Mouse (Mus musculus): ENCODE data around the gene Frs2. TPM values are rescaled to one million over a fixed set of nuclear protein-coding genes. Genes with fewer than 3 reads are reported as not detected.

The Frs2 gene
- polyA plus RNA-seq, 1 experiment from 2014 or later: 17.4 TPM

GRCm38 (mm10) chr10:117120051-117120666 is 28.2 kb downstream of the Frs2 start:
- WGBS: 90% methylated on average over 7 of the region's 7 CpGs
- Histone ChIP-seq H3K27ac (no peak overlapping the region), H3K4me3 (no peak overlapping the region), H3K9ac (no peak overlapping the region), H3K27me3 (no peaks in the 10 kb centered on the region), H3K4me1 (peaks cover 18% of the 10 kb centered on the region; the same call in 1 of the 2 replicates), H3K4me2 (no peak overlapping the region), H3K36me3 (no peaks in the 10 kb centered on the region), H3K9me3 (no peaks in the 10 kb centered on the region)
- ATAC-seq (ENCODE audit: borderline replicate concordance, extremely low read depth, low FRiP score, low TSS enrichment): no peak

DNA sequence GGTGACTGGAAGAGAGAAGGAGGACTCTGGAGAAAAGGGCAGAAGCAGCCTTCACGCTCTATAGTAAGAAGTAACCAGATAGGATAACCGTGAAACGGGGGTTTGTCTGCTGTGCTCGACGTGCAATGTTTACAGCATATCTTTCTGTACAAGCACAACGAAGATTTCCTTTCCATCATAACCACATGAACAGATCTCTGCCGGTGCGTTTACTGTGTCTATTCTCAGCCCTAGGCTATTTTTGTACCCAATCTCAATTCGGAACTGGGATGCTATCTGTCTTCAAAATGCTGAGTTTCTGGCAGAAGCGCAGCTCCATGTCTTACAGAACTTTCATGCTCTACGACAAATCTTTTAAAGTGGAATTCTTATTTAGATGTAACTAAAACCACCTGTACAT is 28.8 kb downstream of the Frs2 start:
- Histone ChIP-seq H3K4me2 (no peak overlapping the region), H3K4me1 (peaks cover 22% of the 10 kb centered on the region), H3K9me3 (no peaks in the 10 kb centered on the region), H3K27me3 (no peaks in the 10 kb centered on the region), H3K36me3 (no peaks in the 10 kb centered on the region), H3K4me3 (no peak overlapping the region), H3K9ac (no peak overlapping the region), H3K27ac (no peak overlapping the region)
- WGBS: 60% methylated on average over 11 of the region's 11 CpGs
- ATAC-seq (ENCODE audit: borderline replicate concordance, extremely low read depth, low FRiP score, low TSS enrichment): no peak

GRCm38 (mm10) chr10:117118421-117118831 is 29.9 kb downstream of the Frs2 start:
- H3K9ac ChIP-seq: no peak overlapping the region
- H3K4me1 ChIP-seq: peaks cover 26% of the 10 kb centered on the region
- H3K27ac ChIP-seq: no peak overlapping the region
- 39% methylated on average over 7 of the region's 7 CpGs for WGBS
- no peaks in the 10 kb centered on the region for H3K36me3 ChIP-seq
- no peak overlapping the region for H3K4me2 ChIP-seq
- H3K4me3 ChIP-seq: no peak overlapping the region
- no peaks in the 10 kb centered on the region for H3K9me3 ChIP-seq
- ATAC-seq (ENCODE audit: borderline replicate concordance, extremely low read depth, low FRiP score, low TSS enrichment): no peak
- no peaks in the 10 kb centered on the region for H3K27me3 ChIP-seq

GRCm38 (mm10) chr10:117115652-117116051 is 32.7 kb downstream of the Frs2 start:
- H3K4me1 ChIP-seq: peaks cover 35% of the 10 kb centered on the region
- no peak overlapping the region for H3K27ac ChIP-seq
- H3K36me3 ChIP-seq: no peaks in the 10 kb centered on the region
- H3K4me2 ChIP-seq: no peak overlapping the region
- WGBS: 44% methylated on average over 3 of the region's 3 CpGs
- H3K4me3 ChIP-seq: no peak overlapping the region
- ATAC-seq (ENCODE audit: borderline replicate concordance, extremely low read depth, low FRiP score, low TSS enrichment): no peak
- no peak overlapping the region for H3K9ac ChIP-seq
- H3K27me3 ChIP-seq: no peaks in the 10 kb centered on the region
- H3K9me3 ChIP-seq: no peaks in the 10 kb centered on the region

DNA sequence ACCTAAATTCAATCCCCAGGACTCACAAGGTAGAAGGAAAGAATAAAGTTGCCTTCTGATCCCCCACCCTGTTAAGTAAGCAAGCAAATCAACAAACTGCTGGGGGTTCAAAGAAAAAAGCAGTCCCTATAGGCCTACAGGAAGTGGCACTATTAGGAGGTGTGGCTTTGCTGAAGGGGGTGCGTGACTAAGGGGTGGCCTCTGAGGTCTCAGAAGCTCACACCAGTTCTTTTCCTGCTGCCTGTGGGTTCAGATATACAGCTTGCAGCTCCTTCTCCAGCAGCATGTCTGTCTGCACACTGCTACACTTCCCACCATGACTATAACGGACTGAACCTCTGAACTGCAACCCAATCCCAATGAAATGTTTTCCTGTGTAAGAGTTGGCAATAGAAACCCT is 35.8 kb downstream of the Frs2 start:
- ATAC-seq (ENCODE audit: borderline replicate concordance, extremely low read depth, low FRiP score, low TSS enrichment): no peak
- peaks cover 34% of the 10 kb centered on the region for H3K4me1 ChIP-seq
- H3K36me3 ChIP-seq: no peaks in the 10 kb centered on the region
- H3K4me2 ChIP-seq: no peak overlapping the region
- no peaks in the 10 kb centered on the region for H3K27me3 ChIP-seq
- WGBS: 43% methylated on average over 2 of the region's 2 CpGs
- H3K9me3 ChIP-seq: no peaks in the 10 kb centered on the region
- no peak overlapping the region for H3K4me3 ChIP-seq
- no peak overlapping the region for H3K9ac ChIP-seq
- no peak overlapping the region for H3K27ac ChIP-seq

DNA sequence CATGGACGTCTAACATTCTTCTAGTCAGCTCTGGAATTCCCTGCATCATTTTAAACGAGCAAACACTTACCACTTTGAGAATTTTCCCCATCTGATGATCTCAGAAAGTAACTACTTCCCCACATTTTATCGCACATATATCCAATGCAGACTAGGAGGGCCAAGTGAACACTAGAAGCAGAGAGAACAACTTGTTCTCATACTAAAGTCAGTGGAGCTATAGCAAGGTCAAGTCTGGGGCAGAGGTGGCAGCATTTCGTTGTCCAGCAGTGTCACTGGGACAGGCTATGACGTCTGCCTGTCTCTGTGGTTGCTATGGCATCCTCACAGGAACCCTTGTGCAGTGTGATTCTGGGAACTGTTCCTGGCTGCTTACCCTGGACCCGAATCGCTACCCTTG is 36.9 kb downstream of the Frs2 start:
- peaks cover 41% of the 10 kb centered on the region for H3K4me1 ChIP-seq
- no peak overlapping the region for H3K9ac ChIP-seq
- H3K4me2 ChIP-seq: no peak overlapping the region
- H3K9me3 ChIP-seq: no peaks in the 10 kb centered on the region
- H3K27ac ChIP-seq: no peak overlapping the region
- H3K27me3 ChIP-seq: no peaks in the 10 kb centered on the region
- no peaks in the 10 kb centered on the region for H3K36me3 ChIP-seq
- H3K4me3 ChIP-seq: no peak overlapping the region
- 53% methylated on average over 7 of the region's 7 CpGs for WGBS
- ATAC-seq (ENCODE audit: borderline replicate concordance, extremely low read depth, low FRiP score, low TSS enrichment): no peak

- H3K4me1 ChIP-seq: peaks cover 41% of the 10 kb centered on the region
- ATAC-seq (ENCODE audit: borderline replicate concordance, extremely low read depth, low FRiP score, low TSS enrichment): no peak
- H3K36me3 ChIP-seq: no peaks in the 10 kb centered on the region
- no peaks in the 10 kb centered on the region for H3K27me3 ChIP-seq
- 47% methylated on average over 3 of the region's 3 CpGs for WGBS
- no peak overlapping the region for H3K4me3 ChIP-seq
- H3K9ac ChIP-seq: no peak overlapping the region
- H3K9me3 ChIP-seq: no peaks in the 10 kb centered on the region
- H3K27ac ChIP-seq: 0 out of 2 replicates have a peak overlapping the region, but pooled peaks have one; percentile 27
- no peak overlapping the region for H3K4me2 ChIP-seq
These were observed 38.1 kb downstream of the Frs2 start for GRCm38 (mm10) chr10:117110271-117110670.

GRCm38 (mm10) chr10:117106686-117107085 is 41.6 kb downstream of the Frs2 start:
- ATAC-seq (ENCODE audit: borderline replicate concordance, extremely low read depth, low FRiP score, low TSS enrichment): no peak
- Histone ChIP-seq H3K4me1 (peaks cover 36% of the 10 kb centered on the region), H3K4me2 (no peak overlapping the region), H3K27ac (no peak overlapping the region), H3K36me3 (no peaks in the 10 kb centered on the region), H3K27me3 (no peaks in the 10 kb centered on the region), H3K9ac (no peak overlapping the region), H3K4me3 (no peak overlapping the region), H3K9me3 (no peaks in the 10 kb centered on the region)
- WGBS: 10% methylated on average over 3 of the region's 3 CpGs

DNA sequence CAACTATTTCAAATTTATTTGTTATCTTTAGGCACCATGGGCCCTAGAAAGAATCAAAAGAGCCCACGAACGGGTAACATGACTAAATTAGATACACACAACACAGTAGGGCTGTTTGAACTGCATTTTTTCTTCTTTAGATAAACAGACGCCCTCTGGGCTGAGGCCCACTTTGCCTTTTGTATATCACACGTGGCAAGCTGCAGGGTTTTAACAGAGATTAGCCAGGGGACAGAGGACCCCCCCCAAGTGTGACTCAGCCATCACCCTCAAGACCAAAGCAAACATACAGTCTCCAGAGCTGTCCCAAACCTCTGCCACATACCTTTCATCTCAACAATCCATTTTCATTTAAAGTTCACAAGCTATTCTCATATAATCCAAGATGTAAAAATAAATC is 42.1 kb downstream of the Frs2 start:
- H3K4me1 ChIP-seq: peaks cover 36% of the 10 kb centered on the region
- 6% methylated on average over 4 of the region's 4 CpGs for WGBS
- H3K9ac ChIP-seq: no peak overlapping the region
- no peaks in the 10 kb centered on the region for H3K36me3 ChIP-seq
- H3K9me3 ChIP-seq: no peaks in the 10 kb centered on the region
- no peak overlapping the region for H3K4me3 ChIP-seq
- H3K27me3 ChIP-seq: no peaks in the 10 kb centered on the region
- H3K4me2 ChIP-seq: no peak overlapping the region
- ATAC-seq (ENCODE audit: borderline replicate concordance, extremely low read depth, low FRiP score, low TSS enrichment): peak; percentile 58; the same call in 1 of the 2 replicates
- H3K27ac ChIP-seq: no peak overlapping the region; the same call in 1 of the 2 replicates

DNA sequence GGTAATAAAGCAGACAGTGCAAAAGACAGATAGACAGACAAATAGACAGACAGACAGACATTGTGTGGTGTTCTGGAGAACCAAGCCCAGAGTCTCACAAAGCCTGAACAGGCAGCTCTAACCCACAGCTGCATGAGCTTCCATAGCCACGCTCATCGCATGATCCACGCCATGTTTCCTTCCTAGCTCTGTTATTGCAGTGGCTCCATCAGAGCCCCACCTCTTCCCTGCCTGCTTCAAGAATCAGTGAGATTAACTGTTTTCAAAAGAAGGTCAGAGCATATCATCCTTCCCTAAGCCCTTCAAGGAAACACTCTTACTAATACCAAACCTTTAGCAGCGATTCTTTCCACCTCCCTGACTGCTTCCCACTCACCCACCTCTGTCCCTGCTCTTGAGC is 43.3 kb downstream of the Frs2 start:
- Histone ChIP-seq H3K27ac (no peak overlapping the region), H3K9me3 (no peaks in the 10 kb centered on the region), H3K9ac (no peak overlapping the region), H3K4me2 (no peak overlapping the region), H3K4me3 (no peak overlapping the region), H3K36me3 (no peaks in the 10 kb centered on the region), H3K4me1 (peaks cover 33% of the 10 kb centered on the region), H3K27me3 (no peaks in the 10 kb centered on the region)
- ATAC-seq (ENCODE audit: borderline replicate concordance, extremely low read depth, low FRiP score, low TSS enrichment): no peak
- WGBS: 46% methylated on average over 4 of the region's 4 CpGs

DNA sequence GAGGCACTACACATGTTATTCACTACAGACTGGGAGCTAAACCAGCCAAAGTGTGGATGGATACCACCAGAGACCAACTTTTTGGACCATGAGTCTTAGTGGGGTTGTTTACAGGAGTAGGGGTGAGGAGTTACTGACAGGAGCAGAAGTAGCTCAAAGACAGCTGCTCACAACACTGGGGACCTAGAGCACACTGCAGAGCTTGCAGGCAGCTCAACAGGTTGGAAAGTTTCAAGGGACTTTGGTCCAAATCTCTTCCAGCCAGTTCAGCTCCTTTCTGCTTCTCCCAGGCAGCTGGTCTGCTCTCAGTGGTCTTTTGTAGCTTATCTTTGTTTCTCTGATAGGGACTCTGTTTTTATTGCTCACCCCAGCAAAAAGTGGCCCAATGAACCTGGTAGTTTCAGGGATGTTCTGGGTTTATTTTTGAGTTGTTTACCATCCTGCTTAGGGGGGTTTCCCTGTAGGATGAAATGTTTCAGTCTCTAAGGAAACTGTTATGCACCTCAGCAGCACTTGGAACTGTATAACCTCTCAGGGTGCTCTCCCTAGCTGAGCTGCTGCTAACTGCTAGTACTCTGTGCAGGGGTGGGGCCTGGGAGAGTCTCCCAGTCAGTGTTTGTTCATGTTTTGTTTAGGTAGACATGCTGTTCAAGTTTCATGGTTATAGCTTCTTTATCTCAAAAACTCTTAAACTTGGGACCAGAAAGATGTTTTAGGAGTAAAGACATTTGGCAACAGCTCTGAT is 44.3 kb downstream of the Frs2 start:
- Histone ChIP-seq H3K27ac (no peak overlapping the region), H3K9ac (no peak overlapping the region)
- peak; percentile 53; the same call in 1 of the 2 replicates for ATAC-seq (ENCODE audit: borderline replicate concordance, extremely low read depth, low FRiP score, low TSS enrichment)

GRCm38 (mm10) chr10:117100175-117100574 is 48.2 kb downstream of the Frs2 start:
- Histone ChIP-seq H3K9me3 (no peaks in the 10 kb centered on the region), H3K27me3 (no peaks in the 10 kb centered on the region), H3K27ac (no peak overlapping the region), H3K36me3 (no peaks in the 10 kb centered on the region), H3K4me3 (no peak overlapping the region), H3K4me1 (peaks cover 19% of the 10 kb centered on the region), H3K9ac (no peak overlapping the region), H3K4me2 (no peak overlapping the region)
- ATAC-seq (ENCODE audit: borderline replicate concordance, extremely low read depth, low FRiP score, low TSS enrichment): no peak
- WGBS: 53% methylated on average over 5 of the region's 5 CpGs

More for the DNA sequence above, 44.3 kb downstream of the Frs2 start:
- peaks cover 25% of the 10 kb centered on the region for H3K4me1 ChIP-seq
- no peaks in the 10 kb centered on the region for H3K27me3 ChIP-seq
- no peak overlapping the region for H3K4me2 ChIP-seq
- no peaks in the 10 kb centered on the region for H3K36me3 ChIP-seq
- no peaks in the 10 kb centered on the region for H3K9me3 ChIP-seq
- H3K4me3 ChIP-seq: no peak overlapping the region

All from lung, embryonic 15.5 days (tissue).